Mouse (Mus musculus) myocyte (in vitro differentiated cells): ENCODE measurements at regions not wholly inside any gene's neighbourhood (a gene's known extent, or its start where the extent isn't known, plus 50 kb on each side); places are given as distances from the start of the nearest gene placed in this dataset.
A peak's percentile ranks its signal among the peaks of the same experiment; 100 is the strongest.

ENCODE experiments used
- H3K27me3 ChIP-seq: one replicate; pipeline ENCODE4 v1.6.1; 2011; ENCODE audit not compliant: control insufficient read depth, insufficient read depth, insufficient read length
- H3K36me3 ChIP-seq: one replicate; pipeline ENCODE4 v1.6.1; 2011; ENCODE audit not compliant: control insufficient read depth, insufficient read depth
- H3K4me2 ChIP-seq: one replicate; pipeline ENCODE4 v1.6.1; 2011; ENCODE audit warnings: low read depth, control low read depth
- H3K4me3 ChIP-seq: one replicate; pipeline ENCODE4 v1.5.1; 2011; ENCODE audit warnings: mild to moderate bottlenecking, control low read depth, moderate library complexity
- H3K79me2 ChIP-seq: one replicate; pipeline ENCODE4 v1.6.1; 2011; ENCODE audit not compliant: control insufficient read depth, insufficient read depth
- H3ac ChIP-seq: one replicate; pipeline ENCODE4 v1.6.1; 2011; ENCODE audit not compliant: control insufficient read depth, insufficient read length
- CEBPB ChIP-seq: IDR thresholded peaks from 2 replicates; pipeline ENCODE4 v1.6.1; 2011; ENCODE audit warnings: mild to moderate bottlenecking, moderate library complexity; ENCODE audit not compliant: poor library complexity, insufficient read depth, severe bottlenecking
- E2F4 ChIP-seq: IDR thresholded peaks from one replicate; pipeline ENCODE4 v1.6.1; 2011; ENCODE audit warnings: mild to moderate bottlenecking, control low read depth, moderate library complexity; ENCODE audit not compliant: insufficient read depth
- MAX ChIP-seq: IDR thresholded peaks from one replicate; pipeline ENCODE4 v1.6.1; 2011; ENCODE audit warnings: low read depth, mild to moderate bottlenecking, control low read depth
- MYOD1 ChIP-seq, 3 experiments: IDR thresholded peaks; one replicate each; pipeline ENCODE4 v1.6.1; 2011; ENCODE audit warnings: control low read depth in 2 of 3, low read depth in 2 of 3, mild to moderate bottlenecking in 2 of 3, moderate library complexity in 1 of 3; ENCODE audit not compliant: insufficient read length in 2 of 3, control insufficient read depth in 1 of 3
- MYOG ChIP-seq, 3 experiments: IDR thresholded peaks; one replicate each; pipeline ENCODE4 v1.6.1; 2011; ENCODE audit warnings: control low read depth in 2 of 3, low read depth in 2 of 3, mild to moderate bottlenecking in 2 of 3; ENCODE audit not compliant: insufficient read length in 2 of 3, control insufficient read depth in 1 of 3, insufficient read depth in 1 of 3
- POLR2A ChIP-seq: IDR thresholded peaks from one replicate; pipeline ENCODE4 v1.6.1; 2011; ENCODE audit warnings: low read depth, mild to moderate bottlenecking, control low read depth, moderate library complexity; ENCODE audit not compliant: insufficient read length
- POLR2AphosphoS2 ChIP-seq: IDR thresholded peaks from one replicate; pipeline ENCODE4 v1.6.1; 2011; ENCODE audit warnings: low read depth, control low read depth; ENCODE audit not compliant: insufficient read length
- REST ChIP-seq: IDR thresholded peaks from one replicate; pipeline ENCODE4 v1.6.1; 2011; ENCODE audit warnings: mild to moderate bottlenecking, control low read depth, moderate library complexity; ENCODE audit not compliant: insufficient read depth, insufficient read length
- SRF ChIP-seq: IDR thresholded peaks from one replicate; pipeline ENCODE4 v1.6.1; 2011; ENCODE audit warnings: low read depth; ENCODE audit not compliant: control insufficient read depth, insufficient read length
- TCF12 ChIP-seq: IDR thresholded peaks from one replicate; pipeline ENCODE4 v1.6.1; 2011; ENCODE audit warnings: mild to moderate bottlenecking, control low read depth; ENCODE audit not compliant: poor library complexity, insufficient read depth, severe bottlenecking
- TCF3 ChIP-seq: IDR thresholded peaks from one replicate; pipeline ENCODE4 v1.6.1; 2011; ENCODE audit warnings: low read depth, control low read depth; ENCODE audit not compliant: insufficient read length
- USF1 ChIP-seq: IDR thresholded peaks from one replicate; pipeline ENCODE4 v1.6.1; 2011; ENCODE audit warnings: low read depth, mild to moderate bottlenecking, control low read depth, moderate library complexity

GRCm38 (mm10) chr6:95769808-95770207 lies 51.2 kb upstream of the Suclg2 start:
- H3K4me2 ChIP-seq: no peak overlapping the region
- no peaks in the 10 kb centered on the region for H3K36me3 ChIP-seq
- H3K27me3 ChIP-seq: no peaks in the 10 kb centered on the region
- H3K4me3 ChIP-seq: no peak overlapping the region
- H3K79me2 ChIP-seq: no peaks in the 10 kb centered on the region
- TF ChIP-seq REST (no peak), E2F4 (no peak), SRF (no peak), MYOG (IDR thresholded peaks at IDR 0.05; ENCODE audit: control insufficient read depth in 1 of 3, insufficient read depth in 1 of 3, insufficient read length in 2 of 3, low read depth in 2 of 3) (no peak), TCF3 (no peak), MYOD1 (IDR thresholded peaks at IDR 0.05; ENCODE audit: control insufficient read depth in 1 of 3, insufficient read length in 2 of 3, low read depth in 2 of 3) (no peak), USF1 (no peak), MAX (no peak), POLR2AphosphoS2 (no peak), CEBPB (no peak), POLR2A (no peak), TCF12 (no peak)
- H3ac ChIP-seq: no peak overlapping the region

- Histone ChIP-seq H3ac (no peak overlapping the region), H3K4me3 (no peak overlapping the region), H3K79me2 (no peaks in the 10 kb centered on the region), H3K4me2 (no peak overlapping the region), H3K27me3 (no peaks in the 10 kb centered on the region), H3K36me3 (no peaks in the 10 kb centered on the region)
- TF ChIP-seq TCF3 (no peak), MYOD1 (IDR thresholded peaks at IDR 0.05; ENCODE audit: control insufficient read depth in 1 of 3, insufficient read length in 2 of 3, low read depth in 2 of 3) (no peak), USF1 (no peak), SRF (no peak), TCF12 (no peak), MYOG (IDR thresholded peaks at IDR 0.05; ENCODE audit: control insufficient read depth in 1 of 3, insufficient read depth in 1 of 3, insufficient read length in 2 of 3, low read depth in 2 of 3) (no peak), POLR2A (no peak), CEBPB (no peak), E2F4 (no peak), POLR2AphosphoS2 (no peak), REST (no peak)
Observed at GRCm38 (mm10) chr6:95801651-95802050, 83.1 kb upstream of the Suclg2 start.

- TF ChIP-seq POLR2AphosphoS2: no peak
- no peak for TF ChIP-seq SRF
- TF ChIP-seq POLR2A: no peak
- TF ChIP-seq E2F4: no peak
- no peak for TF ChIP-seq USF1
- TF ChIP-seq REST: no peak
- TF ChIP-seq CEBPB: no peak
- no peak for TF ChIP-seq TCF12
- no peak for TF ChIP-seq MAX
- no peak for TF ChIP-seq MYOG (IDR thresholded peaks at IDR 0.05; ENCODE audit: control insufficient read depth in 1 of 3, insufficient read depth in 1 of 3, insufficient read length in 2 of 3, low read depth in 2 of 3)
- no peak for TF ChIP-seq MYOD1 (IDR thresholded peaks at IDR 0.05; ENCODE audit: control insufficient read depth in 1 of 3, insufficient read length in 2 of 3, low read depth in 2 of 3)
- TF ChIP-seq TCF3: no peak
- no peaks in the 10 kb centered on the region for H3K79me2 ChIP-seq
- H3K36me3 ChIP-seq: no peaks in the 10 kb centered on the region
- H3K4me3 ChIP-seq: no peak overlapping the region
- no peak overlapping the region for H3K4me2 ChIP-seq
- no peak overlapping the region for H3ac ChIP-seq
- H3K27me3 ChIP-seq: no peaks in the 10 kb centered on the region
Observed at GRCm38 (mm10) chr6:95841502-95841901, 122.9 kb upstream of the Suclg2 start.

GRCm38 (mm10) chr6:95846536-95846935 lies 127.9 kb upstream of the Suclg2 start:
- no peaks in the 10 kb centered on the region for H3K79me2 ChIP-seq
- no peak overlapping the region for H3K4me3 ChIP-seq
- no peak overlapping the region for H3ac ChIP-seq
- H3K36me3 ChIP-seq: no peaks in the 10 kb centered on the region
- no peak overlapping the region for H3K4me2 ChIP-seq
- no peaks in the 10 kb centered on the region for H3K27me3 ChIP-seq
- no peak for TF ChIP-seq POLR2AphosphoS2

- TF ChIP-seq E2F4: no peak
- TF ChIP-seq USF1: no peak
- TF ChIP-seq MYOG (IDR thresholded peaks at IDR 0.05; ENCODE audit: control insufficient read depth in 1 of 3, insufficient read depth in 1 of 3, insufficient read length in 2 of 3, low read depth in 2 of 3): no peak
- TF ChIP-seq TCF3: no peak
- TF ChIP-seq TCF12: no peak
- no peak for TF ChIP-seq REST
- no peak for TF ChIP-seq POLR2A
- 0 out of 2 replicates have a peak, but pooled peaks have one; percentile 35 for TF ChIP-seq CEBPB
- no peak overlapping the region for H3ac ChIP-seq
- no peaks in the 10 kb centered on the region for H3K27me3 ChIP-seq
- no peaks in the 10 kb centered on the region for H3K36me3 ChIP-seq
- H3K79me2 ChIP-seq: no peaks in the 10 kb centered on the region
- no peak overlapping the region for H3K4me3 ChIP-seq
- H3K4me2 ChIP-seq: no peak overlapping the region
Observed at GRCm38 (mm10) chr6:95875463-95875862, 156.9 kb upstream of the Suclg2 start.
